In the genomic region with DNA sequence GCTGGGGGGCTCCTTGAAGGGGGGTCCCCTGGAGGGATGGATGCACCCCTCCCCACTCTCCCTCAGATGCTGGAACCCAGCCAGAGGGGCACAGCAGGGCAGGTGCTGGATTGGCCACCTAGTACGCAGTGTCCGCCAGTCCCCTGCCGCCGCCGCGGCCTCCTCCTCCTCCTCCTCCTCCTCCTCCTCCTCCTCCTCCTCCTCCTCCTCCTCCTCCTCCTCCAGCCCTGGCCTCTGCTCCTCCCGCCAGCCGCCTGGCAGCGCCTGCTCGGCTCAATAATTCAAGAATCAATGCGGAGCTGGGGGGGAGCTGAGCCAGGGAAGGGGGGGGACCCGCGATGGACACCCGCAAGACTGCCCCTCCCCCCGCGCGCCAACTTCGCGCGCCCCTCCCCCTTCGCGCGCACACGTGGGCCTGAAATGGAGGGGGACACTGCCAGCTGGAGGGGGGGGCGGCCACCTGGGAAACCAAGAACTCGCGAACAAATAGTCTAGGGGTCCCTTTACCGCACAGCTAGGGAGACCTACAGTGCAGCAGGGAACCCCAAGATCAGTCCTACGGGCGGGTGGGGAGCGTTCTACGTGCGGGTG, we compare ENCODE assay signal across 8 mouse cellular contexts. TPM values are rescaled to one million over a fixed set of nuclear protein-coding genes. Genes with fewer than 3 reads are reported as not detected.
DNase-seq lines count a peak whose midpoint lies in the region; ATAC-seq lines count a peak whose summit lies in the region.

No protein-coding gene starts in this region.

- H3K27ac ChIP-seq in forebrain, embryonic 12.5 days: no peak overlapping the region
- peak overlapping the region; percentile 44 for H3K27ac ChIP-seq in macrophage

- H3K9me3 ChIP-seq in forebrain, embryonic 12.5 days: no peaks in the 10 kb centered on the region

- peaks cover 43% of the 10 kb centered on the region for H3K4me1 ChIP-seq in forebrain, embryonic 12.5 days

- under 1% methylated on average over 16 of the region's 33 CpGs for WGBS in forebrain, embryonic 12.5 days
- 0% methylated on average over 8 of the region's 33 CpGs for WGBS in macrophage (ENCODE audit: missing documents)

- peaks cover 69% of the 10 kb centered on the region for H3K27me3 ChIP-seq in forebrain, embryonic 12.5 days

- peak; percentile 22 to 27 for DNase-seq in frontal cortex, postnatal 10 days (ENCODE audit: low spot score in 2 of 2)
- DNase-seq in adrenal gland, postnatal 25 days: peak; percentile 35
- peak; percentile 23 to 43 for DNase-seq in heart, postnatal 36 days
- peak; percentile 6 to 9 for DNase-seq in layer of hippocampus, adult 8-10 months (ENCODE audit: low spot score in 2 of 2)
- peak; percentile 83 for DNase-seq in testis, postnatal 10 days (ENCODE audit: low spot score)

- peaks cover 80% of the 10 kb centered on the region for H3K79me2 ChIP-seq in macrophage (ENCODE audit: inconsistent target)

- no peak for ATAC-seq in frontal cortex, adult (ENCODE audit: low TSS enrichment)
- no peak for ATAC-seq in forebrain, embryonic 12.5 days (ENCODE audit: low FRiP score)

- H3K36me3 ChIP-seq in forebrain, embryonic 12.5 days (replicated peaks): no peaks in the 10 kb centered on the region
- H3K36me3 ChIP-seq in macrophage (ENCODE audit: inconsistent target): no peaks in the 10 kb centered on the region

- intact Hi-C loops in heart, postnatal 36 days (cut with DNase I): no loop called here

- H3K9ac ChIP-seq in forebrain, embryonic 12.5 days: peak overlapping the region; percentile 53

- H3K4me2 ChIP-seq in forebrain, embryonic 12.5 days: peak overlapping the region; percentile 63

- H3K4me3 ChIP-seq in forebrain, embryonic 12.5 days (replicated peaks): peak overlapping the region; percentile 39
- H3K4me3 ChIP-seq in macrophage (ENCODE audit: inconsistent target): peak overlapping the region; percentile 66

RNA-seq across cellular contexts. Expression of a gene that starts 29.3 kb away (rescaled TPM):
- total RNA-seq in adrenal gland, postnatal 25 days (2021): 100 and 129 TPM in 2 replicates
- 15.3 and 16.3 TPM in 2 replicates for polyA plus RNA-seq in forebrain, embryonic 12.5 days (2016; fragmentation: Nextera tagmentation; extraction: Ambion mirVana)
- total RNA-seq in heart, postnatal 36 days (2021): 100 to 1,000 TPM; 115 to 133 TPM
- total RNA-seq in layer of hippocampus, adult 8-10 months (2022): 10 to 100 TPM; 52.8 to 61.6 (median 58.7) TPM
- total RNA-seq in macrophage (2018; cell fraction: chromatin; rRNA removed): 10 to 100 TPM in 18 of 26 experiments, 1 to 10 TPM in 8; 2.2 to 42.9 (median 17.2) TPM
- total RNA-seq in macrophage (2018; cell fraction: cytosol; rRNA removed): 100 to 1,000 TPM in 1 of 26 experiments, 10 to 100 TPM in 25; 25.2 to 102 (median 68.1) TPM
- 10 to 100 TPM in 24 of 26 experiments, 1 to 10 TPM in 2; 8.2 to 98.8 (median 37.1) TPM for total RNA-seq in macrophage (2018; cell fraction: nucleus; rRNA removed)
- polyA plus RNA-seq in macrophage (2018): 33.6 to 60.6 TPM (median 57.7 TPM) in 3 replicates

RNA-seq across cellular contexts. Expression of a gene that starts 33.3 kb away (rescaled TPM):
- 1.4 TPM in 1 of 2 replicates, not detected in the other for total RNA-seq in adrenal gland, postnatal 25 days (2021)
- polyA plus RNA-seq in forebrain, embryonic 12.5 days (2016; fragmentation: Nextera tagmentation; extraction: Ambion mirVana): 1.8 and 2.6 TPM in 2 replicates
- 1 to 10 TPM; 2.2 to 2.4 TPM for total RNA-seq in heart, postnatal 36 days (2021)
- total RNA-seq in layer of hippocampus, adult 8-10 months (2022): 1 to 10 TPM; 1.3 to 1.7 (median 1.4) TPM
- total RNA-seq in macrophage (2018; cell fraction: chromatin; rRNA removed): 1 to 10 TPM in 19 of 26 experiments, under 1 TPM in 2, not detected in 5; 0.62 to 6.3 (median 2.6) TPM
- 10 to 100 TPM in 25 of 26 experiments, 1 to 10 TPM in 1; 9.7 to 17.7 (median 13.3) TPM for total RNA-seq in macrophage (2018; cell fraction: cytosol; rRNA removed)
- 10 to 100 TPM in 1 of 26 experiments, 1 to 10 TPM in 25; 1.4 to 11.8 (median 5.5) TPM for total RNA-seq in macrophage (2018; cell fraction: nucleus; rRNA removed)
- polyA plus RNA-seq in macrophage (2018): 9.6 to 21.8 TPM (median 14.6 TPM) in 3 replicates

RNA-seq across cellular contexts. Expression of a gene that starts 37.4 kb away (rescaled TPM):
- 1.5 TPM in 1 of 2 replicates, not detected in the other for total RNA-seq in adrenal gland, postnatal 25 days (2021)
- polyA plus RNA-seq in forebrain, embryonic 12.5 days (2016; fragmentation: Nextera tagmentation; extraction: Ambion mirVana): 1.4 and 2.1 TPM in 2 replicates
- total RNA-seq in heart, postnatal 36 days (2021): under 1 TPM in 1 of 2 experiments, not detected in 1; 0.62 TPM
- total RNA-seq in layer of hippocampus, adult 8-10 months (2022): 1 to 10 TPM; 2.9 to 9.7 (median 4.2) TPM
- 1 to 10 TPM in 17 of 26 experiments, not detected in 9; 1.1 to 5.7 (median 2.3) TPM for total RNA-seq in macrophage (2018; cell fraction: chromatin; rRNA removed)
- 1 to 10 TPM in 1 of 26 experiments, under 1 TPM in 7, not detected in 18; 0.22 to 1.1 (median 0.36) TPM for total RNA-seq in macrophage (2018; cell fraction: cytosol; rRNA removed)
- 1 to 10 TPM in 9 of 26 experiments, under 1 TPM in 1, not detected in 16; 0.63 to 8.6 (median 2.8) TPM for total RNA-seq in macrophage (2018; cell fraction: nucleus; rRNA removed)
- polyA plus RNA-seq in macrophage (2018): 0.57 TPM in 1 of 3 replicates, not detected in the others

RNA-seq across cellular contexts. Expression of a gene that starts 41.9 kb away (rescaled TPM):
- total RNA-seq in adrenal gland, postnatal 25 days (2021): 1.7 TPM in 2 replicates
- polyA plus RNA-seq in forebrain, embryonic 12.5 days (2016; fragmentation: Nextera tagmentation; extraction: Ambion mirVana): 4.2 and 4.6 TPM in 2 replicates
- total RNA-seq in heart, postnatal 36 days (2021): 1 to 10 TPM; 1.1 to 2.0 TPM
- total RNA-seq in layer of hippocampus, adult 8-10 months (2022): 1 to 10 TPM; 2.7 to 5.5 (median 4.5) TPM
- total RNA-seq in macrophage (2018; cell fraction: chromatin; rRNA removed): 1 to 10 TPM in 22 of 26 experiments, under 1 TPM in 3, not detected in 1; 0.38 to 4.3 (median 2.4) TPM
- total RNA-seq in macrophage (2018; cell fraction: cytosol; rRNA removed): 1 to 10 TPM in 1 of 26 experiments, under 1 TPM in 25; 0.15 to 1.2 (median 0.53) TPM
- 1 to 10 TPM in 25 of 26 experiments, under 1 TPM in 1; 0.81 to 7.0 (median 2.7) TPM for total RNA-seq in macrophage (2018; cell fraction: nucleus; rRNA removed)
- polyA plus RNA-seq in macrophage (2018): 0.07 to 1.0 TPM (median 0.46 TPM) in 3 replicates

RNA-seq across cellular contexts. Expression of a gene that starts 41.9 kb away (rescaled TPM):
- 48.4 and 52.7 TPM in 2 replicates for total RNA-seq in adrenal gland, postnatal 25 days (2021)
- polyA plus RNA-seq in forebrain, embryonic 12.5 days (2016; fragmentation: Nextera tagmentation; extraction: Ambion mirVana): 68.1 and 68.5 TPM in 2 replicates
- 10 to 100 TPM; 50.3 to 52.2 TPM for total RNA-seq in heart, postnatal 36 days (2021)
- total RNA-seq in layer of hippocampus, adult 8-10 months (2022): 10 to 100 TPM; 64.3 to 78.5 (median 72.6) TPM
- 10 to 100 TPM in 20 of 26 experiments, 1 to 10 TPM in 6; 5.0 to 26.5 (median 14.1) TPM for total RNA-seq in macrophage (2018; cell fraction: chromatin; rRNA removed)
- 10 to 100 TPM; 21.6 to 41.1 (median 29.6) TPM for total RNA-seq in macrophage (2018; cell fraction: cytosol; rRNA removed)
- total RNA-seq in macrophage (2018; cell fraction: nucleus; rRNA removed): 10 to 100 TPM in 24 of 26 experiments, 1 to 10 TPM in 2; 9.0 to 30.8 (median 16.6) TPM
- polyA plus RNA-seq in macrophage (2018): 21.0 to 48.1 TPM (median 32.0 TPM) in 3 replicates

Comparison
In these comparisons a context has a peak if more than half of its experiments do, and no peak if none do; other contexts are left out.
1. DNase-seq: peak in every context shown above with its lines; median percentile 83 in testis, postnatal 10 days; 35 in adrenal gland, postnatal 25 days; 33 in heart, postnatal 36 days; 24 in frontal cortex, postnatal 10 days; 8 in layer of hippocampus, adult 8-10 months.